Mouse (Mus musculus) right cerebral cortex, adult 18-20 months (tissue): ENCODE results near the gene Zc3h4.

Experiments
- DNase-seq: peaks from one replicate; pipeline ENCODE4 v3.0.0; 2022; ENCODE audit warnings: mixed read lengths

Zc3h4 gene

DNA sequence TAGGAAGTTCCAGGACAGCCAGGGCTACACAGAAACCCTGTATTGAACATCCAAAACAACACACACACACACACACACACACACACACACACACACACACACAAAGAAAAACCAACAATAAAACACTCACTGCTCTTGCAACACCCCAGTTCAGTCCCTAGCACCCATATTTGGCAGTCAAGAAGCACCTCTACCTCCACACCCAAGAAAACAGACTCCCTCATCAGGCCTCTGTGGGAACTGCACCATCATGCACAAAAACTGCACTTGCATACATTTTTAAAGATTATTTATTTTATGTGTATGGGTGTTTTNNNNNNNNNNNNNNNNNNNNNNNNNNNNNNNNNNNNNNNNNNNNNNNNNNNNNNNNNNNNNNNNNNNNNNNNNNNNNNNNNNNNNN lies 40.5 kb downstream of the Zc3h4 start:
- DNase-seq, result no peak

- DNase-seq, result no peak
Measured at GRCm38 (mm10) chr7:16451656-16452055, 50.9 kb downstream of the Zc3h4 start.

- peak; percentile 93 for DNase-seq
Measured at GRCm38 (mm10) chr7:16452587-16453073, 51.9 kb downstream of the Zc3h4 start, which contains the start of gene Tmem160. Gene Tmem160 (plus strand): TSS chr7:16452779.

DNA sequence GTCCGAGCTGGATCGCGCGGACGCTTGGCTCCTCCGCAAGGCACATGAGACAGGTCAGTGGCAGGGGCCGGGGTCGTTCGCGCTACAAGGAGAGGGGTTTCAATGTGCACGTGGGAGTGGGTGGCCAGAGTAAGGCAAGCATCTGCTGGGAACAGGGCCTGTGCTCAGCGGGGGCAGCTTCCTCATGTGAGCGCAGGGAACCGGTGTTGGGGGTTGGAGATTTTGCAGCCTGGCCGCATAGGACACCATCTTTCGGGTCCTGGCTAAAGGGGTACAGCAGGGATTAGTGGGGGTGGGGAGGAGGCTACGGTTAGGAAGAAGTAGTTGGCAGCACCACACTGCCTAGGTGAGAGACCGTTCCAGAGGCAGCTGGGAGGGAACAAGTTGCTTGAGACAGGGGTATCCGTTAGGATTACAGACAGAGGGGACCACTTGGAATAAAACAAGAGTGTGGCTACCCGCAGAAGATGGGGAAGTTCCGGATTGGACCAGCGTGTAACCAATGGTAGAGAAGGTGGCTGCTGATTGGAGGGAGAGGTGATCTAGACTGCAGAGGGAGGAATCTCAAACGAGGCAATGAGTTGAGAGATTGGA lies 52.5 kb downstream of the Zc3h4 start:
- peak; percentile 85 for DNase-seq

- no peak for DNase-seq
Measured at GRCm38 (mm10) chr7:16455016-16455415, 54.3 kb downstream of the Zc3h4 start.

GRCm38 (mm10) chr7:16456289-16456688 lies 55.6 kb downstream of the Zc3h4 start:
- DNase-seq, result no peak

GRCm38 (mm10) chr7:16460566-16460965 lies 59.9 kb downstream of the Zc3h4 start:
- DNase-seq, result no peak

GRCm38 (mm10) chr7:16461151-16461550 lies 60.4 kb downstream of the Zc3h4 start:
- DNase-seq, result no peak

DNA sequence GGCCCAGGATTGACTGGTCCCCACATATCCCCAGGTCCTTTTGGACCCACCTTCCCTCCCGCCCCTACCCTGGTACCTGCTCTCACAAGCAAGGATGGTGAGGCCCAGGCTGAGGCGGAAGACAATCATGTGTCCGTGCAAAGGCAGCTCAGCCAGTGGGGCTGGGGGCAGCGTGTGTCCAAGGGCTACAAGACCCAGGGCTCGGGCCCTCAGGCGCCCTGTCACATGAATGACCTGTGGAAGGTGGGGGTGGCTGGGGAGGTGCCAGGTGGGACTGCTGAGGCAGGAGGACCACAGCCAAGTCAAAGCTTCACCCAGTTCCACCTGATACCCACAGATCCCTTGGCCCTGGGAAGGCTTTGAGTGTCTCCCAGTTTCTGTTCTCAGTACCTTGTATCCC lies 61.0 kb downstream of the Zc3h4 start:
- no peak for DNase-seq

GRCm38 (mm10) chr7:16463214-16463613 lies 62.5 kb downstream of the Zc3h4 start:
- DNase-seq, result peak; percentile 67

- DNase-seq, result peak; percentile 54
Measured at GRCm38 (mm10) chr7:16465160-16465559, 64.5 kb downstream of the Zc3h4 start.

DNA sequence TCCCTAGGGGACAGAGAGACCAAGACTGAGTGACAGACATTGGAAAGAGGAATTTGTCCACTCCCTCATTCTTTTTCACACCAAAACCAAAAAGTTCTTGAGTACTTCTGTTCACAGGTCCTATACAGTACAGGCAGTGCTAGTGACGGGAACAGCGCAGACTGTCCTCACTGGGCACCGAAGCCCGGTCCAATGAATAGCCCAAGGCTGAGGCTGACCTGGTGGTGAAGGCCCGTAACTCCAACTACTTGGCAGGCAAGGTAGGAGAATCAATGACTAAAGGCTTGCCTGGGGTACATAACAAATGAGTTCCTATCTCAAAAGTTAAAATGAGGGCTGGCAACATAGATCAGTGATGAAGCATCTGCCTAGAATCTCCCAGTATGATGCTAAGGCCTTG lies 64.9 kb downstream of the Zc3h4 start:
- no peak for DNase-seq

DNA sequence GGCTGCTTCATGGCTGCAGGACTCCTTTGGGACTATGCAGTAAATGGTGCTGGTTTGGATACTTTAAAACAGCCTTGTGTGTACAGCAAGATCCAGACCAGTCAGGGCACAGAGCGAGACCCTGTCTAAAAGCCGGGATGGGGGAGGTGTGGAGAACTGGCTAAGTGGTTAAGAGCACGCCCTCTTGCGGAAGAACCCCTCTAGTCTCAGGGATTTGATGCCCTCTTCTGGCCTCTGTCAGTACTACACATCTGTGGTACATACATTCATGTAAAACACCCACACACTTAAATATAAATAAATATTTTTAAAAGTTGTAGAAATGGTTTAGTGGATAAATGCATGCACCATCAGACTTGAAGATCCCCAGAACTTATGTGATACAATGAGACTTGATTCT lies 65.9 kb downstream of the Zc3h4 start:
- DNase-seq, result no peak

DNA sequence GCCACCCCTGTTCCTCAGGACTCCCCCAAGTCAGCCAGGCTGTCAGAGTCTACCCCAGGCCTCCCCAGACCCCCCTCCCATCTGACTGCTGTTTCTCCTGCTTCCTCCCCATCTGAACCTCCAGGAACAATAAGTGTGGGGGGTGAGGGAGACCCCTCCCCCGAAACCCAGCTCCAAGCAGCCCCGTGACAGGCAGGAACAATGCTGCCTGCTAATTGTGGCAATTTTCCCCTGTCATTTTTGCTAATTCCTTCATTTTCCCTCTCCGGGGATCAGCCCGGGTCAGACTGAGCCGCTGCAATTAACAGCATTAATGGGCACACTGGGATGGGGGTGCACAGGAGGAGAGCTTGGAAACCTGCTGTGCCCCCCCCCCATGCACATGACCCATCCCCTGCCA lies 67.4 kb downstream of the Zc3h4 start:
- no peak for DNase-seq

DNA sequence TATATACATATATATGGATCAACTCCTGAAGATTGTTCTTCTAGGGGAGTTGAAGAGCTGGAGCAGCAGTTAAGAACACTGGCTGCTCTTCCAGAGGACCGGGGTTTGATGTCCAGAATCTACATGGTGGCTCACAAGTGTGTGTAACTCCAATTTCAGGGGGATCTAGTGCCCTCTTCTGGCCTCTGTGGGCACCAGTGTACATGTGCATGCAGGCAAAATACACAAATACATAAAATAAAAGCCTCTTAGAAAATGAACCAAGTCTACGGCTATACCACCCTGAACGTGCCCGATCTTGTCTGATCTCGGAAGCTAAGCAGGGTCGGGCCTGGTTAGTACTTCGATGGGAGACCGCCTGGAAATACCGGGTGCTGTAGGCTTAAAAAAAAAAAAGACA lies 70.8 kb downstream of the Zc3h4 start:
- DNase-seq, result no peak

- no peak for DNase-seq
Measured at GRCm38 (mm10) chr7:16472116-16472709, 71.5 kb downstream of the Zc3h4 start.

GRCm38 (mm10) chr7:16473847-16474246 lies 73.1 kb downstream of the Zc3h4 start:
- DNase-seq, result no peak

DNA sequence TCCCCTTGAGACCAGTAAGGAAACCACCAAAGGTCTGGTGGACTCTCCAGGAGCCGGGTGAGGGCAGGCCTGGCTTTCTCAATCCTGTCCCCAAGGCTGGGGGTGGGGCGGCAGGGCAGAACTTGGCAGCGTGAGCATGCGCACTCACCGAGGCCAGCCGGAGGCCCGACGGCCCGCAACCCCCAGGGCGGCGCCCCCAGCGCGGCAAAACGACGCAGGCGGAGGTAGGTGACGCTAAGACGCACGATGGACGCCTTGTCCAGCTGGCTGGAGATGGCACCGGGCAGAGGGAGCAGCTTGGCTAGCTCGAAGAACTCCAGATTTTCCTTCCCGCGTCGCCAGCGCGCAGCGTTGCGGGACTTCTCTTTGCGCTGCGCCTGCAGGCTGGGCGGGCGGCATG lies 73.7 kb downstream of the Zc3h4 start:
- no peak for DNase-seq

DNA sequence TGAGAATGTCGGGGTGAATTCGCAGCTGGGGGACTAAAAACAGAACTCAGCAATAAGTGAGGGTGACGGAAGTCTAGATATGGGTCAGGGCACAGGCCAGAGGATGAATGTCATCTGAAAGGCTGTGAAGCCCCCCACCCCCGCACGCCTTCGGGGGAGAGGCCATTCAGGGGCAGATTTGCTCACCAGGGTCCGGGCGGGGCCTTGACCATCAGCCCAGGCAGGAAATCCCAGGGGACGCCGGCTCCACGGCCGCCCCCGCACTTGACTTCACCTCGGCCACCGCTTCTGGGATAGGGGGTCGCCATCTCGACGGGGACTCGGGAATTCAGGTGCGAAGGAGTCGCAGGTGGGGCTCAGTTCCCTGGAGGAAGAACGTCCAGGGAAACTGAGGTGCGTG lies 74.6 kb downstream of the Zc3h4 start:
- no peak for DNase-seq

DNA sequence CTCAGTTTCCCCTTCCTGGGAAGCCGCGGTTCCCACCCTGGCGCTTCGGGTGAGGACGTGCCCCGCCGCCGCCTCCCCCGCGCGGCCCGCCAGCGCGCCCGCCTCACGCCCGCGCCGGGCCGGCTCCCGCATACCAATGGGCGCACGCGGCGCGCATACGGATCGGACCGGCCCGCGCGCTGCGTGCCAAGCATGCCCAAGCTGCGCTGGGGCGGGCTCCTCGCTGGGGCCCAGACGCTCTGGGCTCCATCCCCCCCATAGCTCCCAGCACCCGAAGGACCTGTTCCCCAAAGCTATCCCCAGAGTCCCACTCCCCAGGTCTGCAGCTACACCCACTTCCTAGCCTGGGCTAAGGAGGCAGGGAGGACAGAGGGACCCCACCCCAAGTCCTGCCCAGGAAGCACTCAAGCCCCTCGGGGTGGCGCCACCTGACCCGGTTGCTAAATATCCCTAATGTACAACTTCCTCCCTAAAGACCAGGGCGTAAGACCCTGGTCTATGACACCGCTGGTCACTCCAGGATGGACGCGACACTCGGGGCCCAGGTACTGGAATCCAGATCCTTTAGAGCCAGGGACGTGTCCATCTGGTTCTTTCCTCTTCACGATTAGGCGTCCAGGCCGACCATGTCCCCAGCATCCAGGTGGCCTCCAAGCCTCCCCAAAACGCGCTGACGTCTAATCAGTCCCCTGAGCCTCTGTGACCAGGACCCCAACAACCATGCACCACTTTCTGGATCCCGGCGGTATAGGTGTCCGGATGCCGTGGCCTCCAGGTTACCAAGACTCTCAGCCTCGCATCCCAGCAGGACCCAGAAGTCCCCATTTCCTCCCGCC lies 75.3 kb downstream of the Zc3h4 start:
- no peak for DNase-seq

DNA sequence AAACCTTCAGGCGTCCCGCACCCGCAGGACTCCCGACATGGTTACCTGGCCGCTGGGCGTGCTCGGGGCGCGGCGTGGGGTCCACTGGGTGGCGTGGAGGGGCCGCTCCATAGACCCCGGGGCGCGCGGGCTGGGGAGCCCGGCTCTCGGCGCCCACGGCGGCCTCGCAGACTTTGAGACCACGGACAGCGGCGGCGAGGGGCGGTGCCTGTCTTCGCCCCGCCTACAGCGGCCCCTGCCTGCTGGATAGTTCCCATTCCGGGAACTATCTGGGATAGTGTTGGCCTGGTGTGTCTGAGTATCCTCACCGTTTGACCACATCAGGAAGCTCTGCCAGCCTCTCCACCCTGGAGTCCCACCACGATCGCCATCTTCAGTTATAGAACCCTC lies 75.9 kb downstream of the Zc3h4 start:
- no peak for DNase-seq

DNA sequence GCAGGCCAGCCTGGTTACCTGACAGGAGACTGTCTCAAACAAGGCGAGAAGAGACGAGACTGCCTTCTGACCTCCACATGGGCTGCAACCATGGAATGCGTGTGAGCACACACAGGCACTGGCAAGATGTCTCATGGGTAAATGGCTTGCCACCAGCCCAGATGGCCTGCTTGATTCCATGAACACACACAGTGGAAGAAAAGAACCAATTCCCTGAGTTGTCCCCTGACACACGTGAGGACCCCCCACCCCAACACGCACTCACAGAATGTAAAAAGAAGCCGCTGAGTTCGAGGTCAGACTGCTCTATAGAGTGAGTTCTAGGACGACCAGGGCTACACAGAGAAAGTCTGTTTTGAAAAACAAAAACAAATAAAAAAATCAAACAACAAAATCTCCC lies 76.9 kb downstream of the Zc3h4 start, which contains the start of gene Npas1:
Npas1 (minus strand) TSS at position 101 of the 400 bp plus-strand sequence.
- no peak for DNase-seq
